Mouse (Mus musculus): ENCODE measurements around the gene Lrig1.

- TF ChIP-seq CHD1 (IDR thresholded peaks at IDR 0.05; ENCODE audit: low read depth, low read length) (no peak), ETS1 (IDR thresholded peaks at IDR 0.05; ENCODE audit: low read depth, low read length) (no peak), MAZ (IDR thresholded peaks at IDR 0.05; ENCODE audit: low read depth, low read length) (no peak), POLR2A (IDR thresholded peaks at IDR 0.05; ENCODE audit: control insufficient read depth in 1 of 2, insufficient read depth in 1 of 2, low read depth in 1 of 2, low read length in 2 of 2, poor library complexity in 1 of 2) (no peak), ELF1 (IDR thresholded peaks at IDR 0.05; ENCODE audit: low read depth, low read length) (no peak), CTCF (IDR thresholded peaks at IDR 0.05 in 2 of 3, conservative IDR thresholded peaks at IDR 0.05 in 1 of 3; ENCODE audit: control insufficient read depth in 1 of 3, insufficient read depth in 1 of 3, low read depth in 2 of 3, low read length in 3 of 3, poor library complexity in 1 of 3, severe bottlenecking in 1 of 3) (no peak), GABPA (IDR thresholded peaks at IDR 0.05; ENCODE audit: low read depth, low read length) (no peak), BHLHE40 (IDR thresholded peaks at IDR 0.05; ENCODE audit: borderline replicate concordance, low read depth, low read length) (no peak)
These were observed 48.4 kb downstream of the Lrig1 start for GRCm38 (mm10) chr6:94651541-94651940.
